Mouse (Mus musculus) gastrocnemius, adult 18-20 months (tissue): ENCODE results near the gene Gcc1. TPM values are rescaled to one million over a fixed set of nuclear protein-coding genes. Genes with fewer than 3 reads are reported as not detected.
A peak's percentile ranks its signal among the peaks of the same experiment; 100 is the strongest.

Experiments used
- DNase-seq: peaks from one replicate; pipeline ENCODE4 v3.0.0; 2021; ENCODE audit warnings: low spot score
- total RNA-seq, 2 experiments: library from RNA; stranded (reverse); gene quantifications; 2 replicates each; pipeline ENCODE4 v1.2.3; 2021

Gcc1 gene
- total RNA-seq, 2 experiments from 2014 or later: 6.6 to 7.6 TPM

- DNase-seq: no peak
These were observed 5.4 kb downstream of the Gcc1 start for GRCm38 (mm10) chr6:28422651-28423290.

- DNase-seq: peak; percentile 96
These were observed 6.7 kb downstream of the Gcc1 start for GRCm38 (mm10) chr6:28421469-28422000.

GRCm38 (mm10) chr6:28420865-28421264, 7.3 kb downstream of the Gcc1 start:
- DNase-seq: no peak

- DNase-seq: no peak
These were observed 7.8 kb downstream of the Gcc1 start for GRCm38 (mm10) chr6:28420361-28420760.

- DNase-seq: no peak
These were observed 8.5 kb downstream of the Gcc1 start for GRCm38 (mm10) chr6:28419673-28420072.

GRCm38 (mm10) chr6:28418449-28418848, 9.7 kb downstream of the Gcc1 start:
- peak; percentile 84 for DNase-seq

GRCm38 (mm10) chr6:28416981-28417380, 11.2 kb downstream of the Gcc1 start:
- DNase-seq: no peak

- DNase-seq: no peak
These were observed 17.0 kb downstream of the Gcc1 start for GRCm38 (mm10) chr6:28411236-28411635.

- DNase-seq: no peak
These were observed 18.1 kb downstream of the Gcc1 start for GRCm38 (mm10) chr6:28410053-28410452.

GRCm38 (mm10) chr6:28399791-28400190, 28.4 kb downstream of the Gcc1 start:
- DNase-seq: no peak

- no peak for DNase-seq
These were observed 29.5 kb downstream of the Gcc1 start for GRCm38 (mm10) chr6:28398726-28399125.

- DNase-seq: no peak
These were observed 30.4 kb downstream of the Gcc1 start, which contains the start of gene Zfp800 for GRCm38 (mm10) chr6:28397681-28398203. Gene Zfp800, minus strand, starts transcription at chr6:28398005.

- DNase-seq: no peak
These were observed 31.2 kb downstream of the Gcc1 start for GRCm38 (mm10) chr6:28396853-28397457.

GRCm38 (mm10) chr6:28396051-28396852, 31.9 kb downstream of the Gcc1 start:
- DNase-seq: no peak

- no peak for DNase-seq
These were observed 39.2 kb downstream of the Gcc1 start for GRCm38 (mm10) chr6:28389038-28389437.

GRCm38 (mm10) chr6:28385169-28385568, 43.0 kb downstream of the Gcc1 start:
- DNase-seq: no peak

- no peak for DNase-seq
These were observed 46.2 kb downstream of the Gcc1 start for GRCm38 (mm10) chr6:28381983-28382382.

GRCm38 (mm10) chr6:28369966-28370683, 58.1 kb downstream of the Gcc1 start:
- no peak for DNase-seq

GRCm38 (mm10) chr6:28367575-28367974, 60.6 kb downstream of the Gcc1 start:
- no peak for DNase-seq
